Mouse (Mus musculus) liver, embryonic 14.5 days (tissue): Measurements from ENCODE around the gene Zfp568. TPM values are rescaled to one million over a fixed set of nuclear protein-coding genes. Genes with fewer than 3 reads are reported as not detected.
A peak's percentile ranks its signal among the peaks of the same experiment; 100 is the strongest.
"Not testable (repeated sequence)": the region's sequence is repeated elsewhere in the genome, so short reads cannot be mapped to it uniquely, and the experiment has no call there.

Experiments used
- ATAC-seq: fragments of 200-750 bp; cut with Nextera tagmentation; 2 replicates; pipeline ENCODE4 v1.8.0; 2017; ENCODE audit warnings: moderate number of reproducible peaks, mild to moderate bottlenecking, moderate library complexity; ENCODE audit not compliant: insufficient read depth
- DNase-seq, 3 experiments: peaks; one replicate each; pipeline ENCODE4 v3.0.0-alpha.2; 2012 to 2013; ENCODE audit warnings: low read depth in 3 of 3, low spot score in 3 of 3
- H3K27ac ChIP-seq: fragments of 300-500 bp; sonication (generic); 2 replicates; pipeline ENCODE4 v1.5.1; 2014; ENCODE audit warnings: moderate library complexity, mild to moderate bottlenecking, control low read depth, inconsistent platforms
- H3K27me3 ChIP-seq: fragments of 300-500 bp; sonication (generic); 2 replicates; pipeline ENCODE4 v1.6.1; 2014; ENCODE audit warnings: mild to moderate bottlenecking, low read length, moderate library complexity; ENCODE audit not compliant: control insufficient read depth, insufficient read depth
- H3K36me3 ChIP-seq: fragments of 300-500 bp; sonication (generic); replicated peaks from 2 replicates; pipeline ENCODE4 v1.6.1; 2014; ENCODE audit warnings: low read depth; ENCODE audit not compliant: control insufficient read depth, insufficient read depth
- H3K4me1 ChIP-seq, 2 experiments: fragments of 200-500 bp in 1 of 2; fragments of 300-500 bp in 1 of 2; sonication (generic) in 1 of 2; replicated peaks; 2 replicates each; pipeline ENCODE4 v1.6.1; 2012 to 2014; ENCODE audit warnings: antibody characterized with exemption in 1 of 2, inconsistent platforms in 1 of 2, low read length in 1 of 2; ENCODE audit not compliant: control insufficient read depth in 2 of 2, insufficient read depth in 2 of 2
- H3K4me2 ChIP-seq: fragments of 300-500 bp; sonication (generic); 2 replicates; pipeline ENCODE4 v1.6.1; 2014; ENCODE audit warnings: low read depth, mild to moderate bottlenecking, control low read depth, moderate library complexity
- H3K4me3 ChIP-seq, 2 experiments: fragments of 200-500 bp in 1 of 2; fragments of 300-500 bp in 1 of 2; sonication (generic) in 1 of 2; 2 replicates each; pipeline ENCODE4 v1.5.1; 2012 to 2014; ENCODE audit warnings: low read depth in 2 of 2, low read length in 2 of 2, mild to moderate bottlenecking in 2 of 2, control low read depth in 1 of 2, inconsistent platforms in 1 of 2, moderate library complexity in 1 of 2; ENCODE audit not compliant: insufficient read depth in 1 of 2
- H3K9ac ChIP-seq: fragments of 300-500 bp; sonication (generic); replicated peaks from 2 replicates; pipeline ENCODE4 v1.6.1; 2014; ENCODE audit warnings: mild to moderate bottlenecking, control low read depth, moderate library complexity
- H3K9me3 ChIP-seq: fragments of 300-500 bp; sonication (generic); 2 replicates; pipeline ENCODE4 v1.6.1; 2016; ENCODE audit warnings: low read length, mixed read lengths; ENCODE audit not compliant: control insufficient read depth
- CTCF ChIP-seq: IDR thresholded peaks from 2 replicates; pipeline ENCODE4 v1.5.1; 2016; ENCODE audit warnings: antibody characterized with exemption, low read depth, control low read depth
- EP300 ChIP-seq: IDR thresholded peaks from 2 replicates; pipeline ENCODE4 v1.6.1; 2016; ENCODE audit warnings: antibody characterized with exemption, low read depth
- WGBS: fragments of 180-500 bp; shearing (Covaris S2); extraction: QIAGEN DNeasy Blood & Tissue Kit; methylation state at CpG from one replicate; pipeline ENCODE4 v1.1.7; 2014; ENCODE audit not compliant: insufficient replicate concordance; 5-methylcytosine and 5-hydroxymethylcytosine counted together
- polyA plus RNA-seq, 2 experiments: library from polyadenylated mRNA; depleted of rRNA in 1 of 2; stranded (reverse) in 1 of 2; unstranded in 1 of 2; fragments of >200 nt; fragmentation: Nextera tagmentation in 1 of 2; extraction: Ambion mirVana in 1 of 2; gene quantifications; 2 replicates each; pipeline versions ENCODE4 v1.2.1 to v1.2.3; 2012 to 2014

The Zfp568 gene
- polyA plus RNA-seq, 2 experiments: 6.1 to 7.0 TPM

DNA sequence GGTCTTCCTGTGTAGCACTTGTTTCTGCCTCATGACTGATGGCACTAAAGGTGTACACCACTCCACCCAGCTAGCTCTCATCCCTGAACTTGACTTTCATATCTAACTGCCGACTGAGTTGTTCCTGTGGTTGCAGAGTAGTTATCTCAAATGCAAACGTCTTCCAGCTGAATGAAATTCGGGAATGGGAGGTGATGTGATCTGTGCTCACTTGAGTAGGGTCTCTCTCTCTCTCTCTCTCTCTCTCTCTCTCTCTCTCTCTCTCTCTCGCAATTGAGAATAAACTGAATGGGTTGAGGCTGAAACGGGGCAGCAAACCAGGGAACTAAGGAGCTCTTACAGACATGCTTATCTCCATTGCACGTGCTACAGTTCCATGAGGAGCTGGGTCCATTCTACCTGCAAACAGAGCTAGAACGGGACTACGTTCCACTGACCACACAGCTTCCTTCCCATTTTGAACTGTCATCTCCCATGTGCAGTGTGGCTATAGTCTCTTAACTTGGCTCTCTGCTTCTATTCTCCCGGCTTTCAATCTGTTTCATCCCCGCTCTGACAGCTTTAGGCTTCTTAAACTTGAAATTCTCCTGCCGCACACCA lies 25.5 kb upstream of the Zfp568 start:
- no peak for DNase-seq
- no peak overlapping the region for H3K4me3 ChIP-seq
- no peak overlapping the region for H3K4me2 ChIP-seq
- no peaks in the 10 kb centered on the region for H3K36me3 ChIP-seq
- H3K27ac ChIP-seq: no peak overlapping the region
- no peaks in the 10 kb centered on the region for H3K9me3 ChIP-seq
- no peaks in the 10 kb centered on the region for H3K27me3 ChIP-seq
- no peak overlapping the region for H3K9ac ChIP-seq
- no peaks in the 10 kb centered on the region; a peak in 1 of 4 replicates for H3K4me1 ChIP-seq
- no peak for ATAC-seq
- WGBS: 45% methylated on average over 11 of the region's 11 CpGs
- TF ChIP-seq EP300 (no peak), CTCF (no peak)

DNA sequence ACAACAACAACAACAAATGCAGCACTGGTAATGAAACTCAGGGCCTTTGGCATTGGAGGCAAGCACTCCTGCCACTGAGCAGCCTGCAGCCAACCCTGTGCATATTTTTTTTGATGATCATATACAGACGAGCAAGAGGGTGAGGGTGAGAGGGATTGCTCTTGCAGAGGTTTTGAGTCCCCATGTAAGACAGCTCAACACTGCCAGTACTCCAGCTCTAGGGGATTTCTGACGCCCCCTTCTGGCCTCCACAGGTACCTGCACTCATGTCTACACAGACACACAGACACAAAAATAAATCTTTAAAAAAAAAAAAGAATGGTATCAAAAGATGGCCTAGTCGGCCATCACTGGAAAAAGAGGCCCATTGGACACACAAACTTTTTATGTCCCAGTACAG lies 24.8 kb upstream of the Zfp568 start:
- Histone ChIP-seq H3K4me3 (no peak overlapping the region), H3K27ac (no peak overlapping the region), H3K4me2 (no peak overlapping the region), H3K9me3 (no peaks in the 10 kb centered on the region), H3K4me1 (no peaks in the 10 kb centered on the region; a peak in 1 of 4 replicates), H3K36me3 (no peaks in the 10 kb centered on the region), H3K27me3 (no peaks in the 10 kb centered on the region), H3K9ac (no peak overlapping the region)
- ATAC-seq: no peak
- no peak for DNase-seq
- TF ChIP-seq EP300: no peak
- TF ChIP-seq CTCF: 0 out of 2 replicates have a peak, but pooled peaks have one; percentile 21
- 43% methylated on average over 3 of the region's 3 CpGs for WGBS

DNA sequence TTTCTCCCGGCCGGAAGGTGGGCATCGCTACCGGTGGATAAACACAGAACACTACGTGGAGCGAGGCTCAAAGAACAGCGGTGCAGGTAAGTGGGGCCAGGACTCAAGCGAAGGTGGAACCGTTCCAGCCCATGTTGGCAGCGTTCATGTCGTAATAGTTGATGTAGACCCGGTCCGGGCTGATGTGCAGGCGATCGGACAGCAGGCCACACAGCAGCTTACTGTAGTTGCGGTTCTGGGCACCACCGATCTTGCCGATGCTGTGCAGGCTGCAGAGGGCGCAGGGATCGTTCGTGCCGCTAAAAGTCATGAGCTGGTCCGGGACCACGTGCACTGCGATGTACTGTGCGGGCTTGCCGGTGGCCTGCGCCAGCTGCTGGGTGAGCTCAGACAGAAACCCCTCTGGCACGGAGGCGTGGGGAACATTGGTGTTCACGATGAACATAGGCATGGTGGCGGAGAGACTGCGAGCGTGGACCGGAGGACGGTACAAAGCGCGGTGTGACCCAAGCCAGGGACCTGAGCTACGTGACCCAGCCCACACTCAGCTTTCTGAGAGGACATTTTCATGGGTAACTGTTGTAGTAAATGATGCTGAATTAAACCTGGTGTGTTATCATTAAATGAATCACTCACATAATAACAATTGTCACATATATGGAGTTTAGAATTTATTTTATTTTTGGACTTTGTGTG lies 18.5 kb upstream of the Zfp568 start:
- H3K27me3 ChIP-seq, H3K9ac ChIP-seq, ATAC-seq, H3K4me1 ChIP-seq, H3K9me3 ChIP-seq, H3K4me3 ChIP-seq, H3K4me2 ChIP-seq, DNase-seq, H3K27ac ChIP-seq, H3K36me3 ChIP-seq: not testable (repeated sequence)
- WGBS: 54% methylated on average over 28 of the region's 39 CpGs

DNA sequence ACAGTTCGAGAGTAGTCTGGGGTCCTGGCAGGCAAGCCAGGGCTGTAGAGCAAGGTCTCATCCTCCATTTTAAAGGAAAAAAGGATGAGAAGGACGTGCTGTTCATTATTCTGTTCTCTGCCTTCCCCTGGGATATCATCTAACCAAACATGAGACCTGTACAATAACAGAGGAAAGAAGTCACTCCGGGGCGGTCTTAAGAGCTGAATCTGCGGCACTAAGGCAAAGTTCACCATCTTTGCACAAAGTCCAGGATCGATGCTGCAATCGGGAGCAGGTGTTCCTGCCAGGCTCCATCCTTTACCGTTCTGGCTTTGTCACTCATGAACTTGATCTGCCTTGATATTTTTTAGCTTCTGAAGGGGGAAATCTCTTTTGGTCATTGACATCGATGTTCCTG lies 13.1 kb upstream of the Zfp568 start:
- WGBS: 70% methylated on average over 9 of the region's 9 CpGs
- Histone ChIP-seq H3K4me1 (no peaks in the 10 kb centered on the region), H3K27ac (no peak overlapping the region), H3K9me3 (no peaks in the 10 kb centered on the region), H3K36me3 (no peaks in the 10 kb centered on the region), H3K9ac (no peak overlapping the region), H3K4me3 (no peak overlapping the region), H3K4me2 (no peak overlapping the region), H3K27me3 (no peaks in the 10 kb centered on the region)
- DNase-seq (no peak), ATAC-seq (no peak)
- TF ChIP-seq EP300: no peak
- TF ChIP-seq CTCF: no peak

DNA sequence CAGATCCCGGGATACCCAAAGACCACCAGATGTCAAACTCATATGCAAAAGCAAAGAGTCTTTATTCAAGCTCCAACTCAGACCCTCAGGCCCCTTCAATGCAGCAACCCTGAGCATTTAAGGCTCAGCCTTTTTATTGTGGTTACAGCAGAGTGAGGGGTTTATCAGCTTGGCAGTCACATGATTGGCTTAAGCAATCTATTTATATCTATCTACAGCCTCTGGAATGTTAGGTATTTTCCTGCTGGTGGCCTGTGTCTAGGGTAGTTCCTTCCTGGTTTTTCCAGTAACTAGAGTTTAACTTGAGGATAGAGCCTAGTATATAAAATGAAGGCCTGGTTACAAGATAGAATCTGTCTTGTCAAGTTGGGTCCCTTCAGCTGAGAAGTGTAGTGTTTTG lies 3.0 kb upstream of the Zfp568 start:
- Histone ChIP-seq H3K27me3 (no peaks in the 10 kb centered on the region), H3K4me2 (no peak overlapping the region), H3K9ac (no peak overlapping the region), H3K36me3 (no peaks in the 10 kb centered on the region; the same call in 1 of the 2 replicates), H3K4me1 (peaks cover 9 to 11% of the 10 kb centered on the region in 2 experiments; a peak in 3 of 4 replicates), H3K9me3 (no peaks in the 10 kb centered on the region), H3K4me3 (no peak overlapping the region), H3K27ac (no peak overlapping the region)
- TF ChIP-seq CTCF (no peak), EP300 (no peak)
- DNase-seq: no peak
- ATAC-seq: no peak
- 79% methylated on average over 1 of the region's 1 CpGs for WGBS
